Mouse (Mus musculus) gastrocnemius, postnatal 4 days (tissue): ENCODE measurements at regions not wholly inside any gene's neighbourhood (a gene's known extent, or its start where the extent isn't known, plus 50 kb on each side); places are given as distances from the start of the nearest gene placed in this dataset.

Source experiments
- DNase-seq, 2 experiments: peaks; one replicate each; pipeline ENCODE4 v3.0.0; 2021 to 2022; ENCODE audit warnings: low spot score in 2 of 2, mixed read lengths in 2 of 2

DNA sequence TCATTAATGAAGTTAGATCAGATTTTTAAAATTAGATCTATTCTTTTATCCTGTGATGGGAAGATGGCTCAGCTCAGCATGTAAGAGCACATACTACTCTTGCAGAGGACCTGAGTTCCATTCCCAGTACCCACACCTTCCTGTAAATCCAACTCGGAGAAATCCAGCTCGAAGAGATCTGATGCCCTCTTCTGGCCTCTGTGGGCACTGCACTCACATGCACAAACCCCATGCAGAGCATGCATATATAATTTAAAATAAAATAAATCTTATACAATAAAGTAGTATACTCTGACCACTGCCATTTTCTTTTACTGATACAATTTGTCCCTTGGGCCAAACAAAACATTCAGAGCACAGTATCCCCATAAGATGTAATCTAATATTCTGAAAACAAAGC, 245.2 kb downstream of the Prdm2 start:
- no peak for DNase-seq

DNA sequence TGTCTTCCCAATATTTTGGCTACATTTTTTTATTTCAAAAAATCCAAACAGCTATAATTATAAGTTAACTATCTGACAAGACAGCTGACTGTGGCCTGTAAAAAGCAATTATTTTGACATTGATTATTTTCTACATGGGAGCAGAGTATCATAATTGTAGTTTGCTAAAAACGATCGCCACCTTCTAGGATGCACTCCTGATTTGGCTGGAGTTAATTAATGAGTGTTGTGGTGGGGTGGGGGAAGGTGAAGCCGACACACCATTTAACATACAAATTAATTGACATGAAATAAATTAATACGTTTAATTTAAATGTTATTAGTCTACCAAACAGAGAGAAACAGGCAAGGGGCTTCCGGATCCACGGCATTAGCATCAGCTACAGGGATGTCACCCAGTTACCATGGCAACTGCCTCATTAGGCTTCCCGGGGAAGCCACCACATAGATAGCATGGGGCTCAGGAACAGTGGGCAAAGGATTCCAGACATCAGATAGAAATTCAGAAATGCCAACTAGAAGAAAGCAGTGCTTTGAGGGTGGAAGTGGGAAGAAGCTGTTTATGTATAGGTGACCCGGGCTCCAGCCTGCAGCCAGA, 255.9 kb downstream of the Prdm2 start:
- no peak for DNase-seq

DNA sequence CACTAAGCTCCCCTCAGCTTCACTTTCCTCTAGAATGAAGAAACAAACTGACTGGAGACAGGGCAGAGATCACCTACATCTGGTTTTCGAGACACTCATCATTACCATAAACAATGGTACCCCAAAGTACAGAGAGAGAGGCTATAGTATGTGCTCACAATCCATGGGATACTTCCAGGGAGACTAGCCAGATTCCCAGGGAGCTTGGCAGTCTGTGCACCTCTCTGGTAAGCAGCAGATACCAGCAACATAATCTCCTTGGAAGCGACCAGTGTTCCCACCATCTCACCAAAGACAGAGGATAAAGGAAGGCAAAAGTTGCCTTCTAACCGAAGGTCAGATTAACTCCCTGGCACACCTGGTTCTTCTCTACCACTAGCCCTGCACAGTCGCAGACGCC, 256.4 kb downstream of the Prdm2 start:
- no peak for DNase-seq

GRCm38 (mm10) chr4:142953724-142954123, 259.1 kb downstream of the Prdm2 start:
- DNase-seq, result no peak

- DNase-seq, result no peak
Observed at GRCm38 (mm10) chr4:142952879-142953278, 259.9 kb downstream of the Prdm2 start.

DNA sequence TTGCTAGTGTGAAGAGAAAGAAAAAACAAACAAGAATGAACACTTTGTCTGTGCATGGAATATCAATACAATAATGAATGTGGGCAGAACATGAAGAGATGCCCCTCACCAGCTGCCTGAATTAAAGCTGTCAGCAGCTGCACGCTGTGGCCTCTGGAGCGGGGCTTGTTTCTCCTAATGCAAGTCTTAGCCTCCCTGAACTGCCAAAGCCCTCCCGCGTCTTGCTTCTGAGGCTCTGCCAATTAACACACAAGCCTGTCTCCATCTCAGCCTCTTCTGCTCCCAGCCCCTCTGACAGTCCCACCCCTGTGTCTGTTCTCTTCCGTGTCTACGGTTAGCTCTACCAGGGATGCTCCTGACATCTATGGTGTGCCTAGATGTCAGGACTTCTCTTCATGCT, 265.1 kb downstream of the Prdm2 start:
- DNase-seq, result no peak

DNA sequence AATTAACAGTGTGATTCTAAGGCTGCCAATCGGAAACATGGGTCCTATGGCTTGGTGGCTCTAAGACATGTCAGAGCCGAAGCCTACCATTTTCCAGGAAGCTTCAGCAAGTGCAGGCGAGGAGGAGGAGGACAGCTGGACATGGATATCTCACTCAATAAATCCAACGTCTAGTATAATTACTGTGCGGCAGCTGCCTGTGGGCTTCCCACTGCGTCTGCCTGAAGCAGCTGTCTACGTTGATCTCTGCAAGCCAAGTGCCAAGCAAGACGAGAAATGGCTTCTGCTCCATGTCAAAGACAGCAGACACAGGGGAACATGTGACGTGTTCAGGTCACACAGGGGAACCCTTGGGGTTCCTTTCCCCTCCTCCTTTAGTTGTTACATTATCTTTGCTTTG, 279.2 kb downstream of the Prdm2 start:
- DNase-seq, result peak in 1 of 2 experiments; percentile 14

DNA sequence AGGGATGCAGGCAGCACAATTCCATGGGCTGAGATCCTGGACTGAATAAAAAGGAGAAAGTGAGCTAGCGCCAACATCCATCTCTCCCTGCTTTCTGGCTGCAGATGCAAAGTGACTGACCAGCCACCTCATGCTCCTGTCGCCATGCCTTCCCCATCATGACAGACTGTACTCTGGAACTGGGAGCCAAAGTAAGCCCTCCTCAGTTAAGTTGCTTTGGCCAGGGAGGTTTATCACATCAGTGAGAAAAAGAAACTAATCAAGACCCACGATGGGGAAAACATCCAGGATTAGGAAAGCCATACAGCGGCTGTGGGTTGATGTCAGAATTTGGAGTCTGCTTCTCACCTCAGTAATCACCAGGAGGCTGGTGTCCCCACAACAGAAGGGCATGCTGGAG, 283.6 kb downstream of the Prdm2 start:
- DNase-seq, result no peak

- no peak for DNase-seq
Observed at GRCm38 (mm10) chr4:142927328-142928108, 285.3 kb downstream of the Prdm2 start.

DNA sequence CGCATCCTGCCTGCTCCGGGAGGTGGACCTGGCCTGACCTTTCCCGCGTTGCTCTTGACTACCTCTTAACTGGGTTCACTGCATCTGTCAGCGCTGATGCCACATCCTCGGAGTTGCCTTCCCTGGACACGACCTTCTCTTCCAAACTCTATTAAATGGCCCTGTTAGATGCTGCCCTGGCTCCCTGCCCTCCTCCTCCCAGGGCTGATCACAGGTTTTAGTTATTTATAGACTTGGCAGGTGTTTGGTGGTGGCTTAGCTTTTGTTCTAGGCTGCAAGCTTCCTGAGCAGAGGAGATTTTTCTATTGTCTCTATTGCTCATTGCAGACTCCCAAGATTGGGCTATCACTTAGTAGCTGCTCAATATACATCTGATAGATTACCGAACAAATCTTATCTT, 287.7 kb downstream of the Prdm2 start:
- no peak for DNase-seq

GRCm38 (mm10) chr4:142909355-142909947, 303.3 kb downstream of the Prdm2 start:
- no peak for DNase-seq

DNA sequence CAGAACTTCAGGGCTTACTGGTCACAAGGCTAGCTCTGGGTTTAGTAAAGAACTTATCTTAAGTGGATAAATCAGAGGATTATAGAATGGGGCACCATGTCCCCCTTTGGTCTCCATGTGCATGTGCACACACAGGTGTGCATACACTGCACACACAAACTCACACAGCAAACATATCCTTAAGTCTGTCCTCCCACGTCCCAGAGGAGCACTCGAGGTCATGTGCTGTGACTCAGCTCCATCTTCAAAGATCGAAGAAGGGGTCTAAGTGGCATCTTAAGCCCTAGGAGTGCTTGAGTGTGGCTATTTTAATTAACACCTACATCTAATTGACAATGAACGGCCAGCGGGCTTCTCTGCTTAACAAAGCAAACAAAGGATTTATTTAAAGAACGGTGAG, 304.0 kb downstream of the Prdm2 start:
- DNase-seq, result no peak

GRCm38 (mm10) chr4:142903356-142904032, 309.3 kb downstream of the Prdm2 start:
- DNase-seq, result no peak

DNA sequence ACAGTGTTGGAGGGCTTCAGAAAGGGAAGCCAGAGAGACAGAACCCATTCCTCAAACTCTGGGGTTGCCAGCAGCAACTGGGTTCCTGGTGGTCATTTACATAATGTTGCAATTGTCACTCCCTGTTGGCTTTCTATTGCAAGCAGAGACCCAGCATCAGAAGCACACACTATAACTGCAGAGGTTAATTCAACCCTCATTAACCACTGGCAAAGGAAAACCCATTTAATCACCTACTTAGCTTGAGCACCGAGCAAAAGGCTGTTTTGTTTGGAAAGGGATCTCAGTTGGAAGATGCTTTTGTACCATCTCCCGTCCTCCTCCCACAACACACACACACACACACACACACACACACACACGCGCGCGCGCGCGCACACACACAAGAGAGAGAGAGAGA, 312.0 kb downstream of the Prdm2 start:
- no peak for DNase-seq

- no peak for DNase-seq
Observed at GRCm38 (mm10) chr4:142898994-142899393, 313.8 kb downstream of the Prdm2 start.

GRCm38 (mm10) chr4:142890711-142891110, 322.1 kb downstream of the Prdm2 start:
- no peak for DNase-seq

DNA sequence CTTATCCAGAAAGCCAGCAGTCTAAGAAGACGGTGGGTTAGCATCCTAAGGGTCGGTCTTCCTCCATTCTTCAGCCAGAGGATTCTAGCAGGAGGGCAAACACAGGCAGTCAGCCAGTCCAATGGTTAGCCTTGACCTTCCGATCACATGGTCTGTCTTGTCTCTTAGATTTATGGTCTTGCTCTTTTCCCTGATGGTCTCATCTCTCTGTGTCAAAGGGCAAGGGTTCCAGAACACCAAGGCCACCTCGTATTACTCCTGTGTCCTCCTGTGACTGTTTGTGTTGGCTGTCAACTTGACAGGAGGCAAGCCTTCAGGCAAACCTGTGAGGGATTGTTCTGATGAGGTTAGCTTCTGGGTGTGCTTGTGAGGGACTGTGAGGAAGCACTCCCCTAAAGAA, 323.9 kb downstream of the Prdm2 start:
- no peak for DNase-seq

GRCm38 (mm10) chr4:142887876-142888275, 324.9 kb downstream of the Prdm2 start:
- no peak for DNase-seq

DNA sequence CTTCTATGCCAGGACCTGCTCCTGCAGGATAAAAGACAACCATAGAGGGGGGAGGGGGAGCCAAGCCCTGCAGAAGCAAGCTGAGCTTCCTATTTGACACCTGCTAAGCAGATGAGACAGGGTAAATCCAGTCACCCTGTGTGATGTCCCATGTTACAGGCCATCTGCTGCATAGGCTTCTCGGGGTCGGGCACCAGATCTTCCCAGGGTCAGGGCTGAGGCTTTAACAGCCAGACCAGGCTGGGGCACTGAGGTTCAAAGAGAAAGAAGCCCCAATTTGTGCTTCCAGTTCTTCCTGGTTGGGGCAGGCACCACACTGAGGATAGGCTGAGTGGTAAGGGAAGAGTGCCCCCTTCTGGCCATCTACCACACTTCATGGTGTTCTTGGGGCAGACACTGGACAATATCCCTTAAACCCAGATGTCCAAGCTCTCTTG, 332.5 kb downstream of the Prdm2 start:
- DNase-seq, result peak; percentile 44 to 66

- no peak for DNase-seq
Observed at GRCm38 (mm10) chr4:142876151-142876550, 336.6 kb downstream of the Prdm2 start.

DNA sequence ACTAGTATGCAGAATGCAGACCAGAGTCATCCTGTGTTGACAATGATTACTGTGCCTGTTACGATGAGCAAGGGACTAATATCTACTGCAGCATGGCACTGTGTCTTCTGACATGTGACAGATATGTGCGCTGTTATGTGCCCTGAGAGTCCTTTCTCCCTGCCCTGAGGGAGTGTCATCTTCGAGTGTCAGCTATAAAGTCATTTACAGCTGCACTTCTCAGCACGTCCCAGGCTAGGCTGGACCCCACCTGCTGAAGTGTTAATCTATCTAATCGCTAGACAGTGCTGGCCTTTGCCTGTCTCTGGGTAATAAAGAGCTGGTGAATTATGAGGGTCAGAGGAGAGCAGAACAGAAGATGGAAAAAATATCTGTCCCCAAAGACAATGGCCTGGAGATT, 337.7 kb downstream of the Prdm2 start:
- no peak for DNase-seq

- DNase-seq, result no peak
Observed at GRCm38 (mm10) chr4:142866341-142866740, 346.5 kb downstream of the Prdm2 start.
